ENCODE assay signal across 8 mouse cellular contexts in genomic region chr4:152731988-152732387, GRCm38 (mm10).
DNase-seq lines count a peak whose midpoint lies in the region; ATAC-seq lines count a peak whose summit lies in the region.

No protein-coding gene starts in this region.

- peak; percentile 83 for DNase-seq in heart, adult 11 months
- no peak for DNase-seq in heart, adult 18-20 months
- peak; percentile 19 for DNase-seq in R1 (ENCODE audit: low read depth, low spot score)
- peak; percentile 50 for DNase-seq in embryo, embryonic 11 days
- DNase-seq in layer of hippocampus, postnatal 36 days: peak; percentile 48 to 63
- no peak for DNase-seq in gastrocnemius, adult 18-20 months (ENCODE audit: low spot score)
- DNase-seq in gastrocnemius, postnatal 10 days: no peak

- ATAC-seq in inflammation-experienced regulatory T-cells, adult 6 months: no peak

Comparison
In these comparisons a context has a peak if more than half of its experiments do, and no peak if none do; other contexts are left out.
1. DNase-seq: peak in heart, adult 11 months (single experiment), R1 (single experiment), embryo, embryonic 11 days (single experiment) and layer of hippocampus, postnatal 36 days (2 of 2); none in heart, adult 18-20 months (0 of 2), gastrocnemius, adult 18-20 months (single experiment) and gastrocnemius, postnatal 10 days (single experiment).